Mouse (Mus musculus) cerebellum, adult 9-10 months (tissue): Measurements from ENCODE around the gene Lpar1.

ENCODE experiments used
- DNase-seq: peaks from one replicate; pipeline ENCODE4 v3.0.0; 2022

The Lpar1 gene

DNA sequence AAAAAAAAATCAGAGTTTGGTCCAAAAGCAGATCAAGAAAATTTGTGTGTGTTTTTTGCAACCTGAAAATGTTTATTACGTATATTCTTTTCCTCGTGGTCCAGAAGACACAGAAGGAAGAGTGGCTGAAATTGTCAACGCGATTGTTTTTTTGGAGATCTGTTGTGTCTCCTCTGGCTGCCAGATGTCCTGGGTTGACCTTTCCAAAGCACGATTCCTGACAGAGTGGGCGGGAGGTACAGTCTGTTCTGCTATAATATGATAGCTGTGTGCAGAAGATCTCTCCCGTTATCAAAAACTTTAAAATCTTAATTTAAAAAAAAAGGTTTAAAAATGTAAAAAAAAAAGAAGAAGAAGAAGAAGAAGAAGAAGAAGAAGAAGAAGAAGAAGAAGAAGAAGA lies 105.9 kb downstream of the Lpar1 start:
- no peak for DNase-seq

DNA sequence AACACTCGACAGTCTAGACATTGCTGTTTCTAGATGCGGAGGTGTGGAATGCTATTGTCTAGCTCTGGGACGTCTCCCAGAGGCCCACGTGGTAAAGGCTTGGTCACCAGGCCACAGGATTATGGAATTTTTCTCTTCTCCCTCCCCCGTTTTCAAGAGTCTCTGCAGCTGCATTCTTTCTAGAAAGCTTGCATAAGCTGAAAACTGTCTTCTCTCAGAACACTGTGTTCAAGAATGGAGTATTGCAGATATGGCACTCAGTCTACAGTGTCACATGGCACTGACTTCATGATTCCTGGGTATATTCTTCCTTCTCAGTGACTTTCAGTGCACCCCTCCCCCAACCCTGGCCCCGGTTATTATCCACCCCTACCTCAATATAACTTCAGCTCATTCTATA lies 107.9 kb downstream of the Lpar1 start:
- DNase-seq, result no peak

DNA sequence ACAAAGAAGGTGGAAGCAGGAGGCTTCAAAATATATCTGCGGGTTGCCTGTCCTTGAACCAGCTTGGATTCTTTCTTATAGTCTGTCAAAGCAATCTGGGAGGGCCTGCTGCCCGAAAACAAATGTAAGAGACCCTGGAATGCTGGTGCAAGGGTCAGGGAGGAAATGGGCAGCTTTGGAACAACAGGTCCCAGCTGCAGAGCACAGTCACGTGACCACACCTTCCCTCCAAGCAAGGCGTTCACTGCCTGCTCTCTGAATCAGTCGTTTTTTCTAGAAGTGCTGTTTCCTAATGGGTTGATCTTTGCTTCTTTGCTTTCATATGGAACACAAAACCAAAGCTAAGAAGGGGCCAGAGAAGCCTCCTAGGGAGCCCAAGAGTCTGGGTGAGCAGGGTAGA lies 111.4 kb downstream of the Lpar1 start:
- no peak for DNase-seq

DNA sequence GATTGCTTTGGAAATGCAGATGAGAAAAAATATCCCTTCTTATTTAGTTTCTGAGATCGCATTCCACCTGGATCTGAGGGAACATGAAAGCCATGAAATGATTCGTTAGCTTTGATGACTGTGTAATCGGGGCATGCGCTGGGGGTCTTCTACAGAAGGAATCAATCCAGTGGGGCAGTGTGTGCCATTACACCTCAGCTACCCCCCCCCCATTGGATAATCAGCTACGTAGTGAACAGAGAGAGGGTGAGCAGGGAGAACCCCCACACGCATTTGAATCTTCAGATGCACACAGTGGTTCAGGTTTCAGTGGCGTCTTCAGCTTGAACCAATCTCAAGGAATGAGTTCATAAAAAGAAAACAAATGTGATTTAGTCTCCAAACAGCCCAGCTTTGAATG lies 115.0 kb downstream of the Lpar1 start:
- DNase-seq, result no peak

DNA sequence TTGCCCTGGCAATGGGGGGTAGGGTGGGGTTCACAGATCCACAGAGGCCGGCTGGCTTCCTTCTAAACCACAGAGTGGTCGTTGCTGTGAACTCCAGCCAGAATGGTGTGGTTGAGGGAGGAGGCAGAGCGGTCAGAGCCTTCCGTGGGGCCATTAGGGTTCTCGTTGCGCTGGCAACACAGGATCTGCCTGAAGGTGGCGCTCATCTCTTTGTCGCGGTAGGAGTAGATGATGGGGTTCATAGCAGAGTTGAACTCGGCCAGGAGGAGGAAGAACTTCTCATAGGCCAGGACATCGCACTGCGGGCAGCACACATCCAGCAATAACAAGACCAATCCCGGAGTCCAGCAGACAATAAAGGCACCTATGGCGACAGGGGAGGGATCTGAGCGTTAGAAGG lies 116.4 kb downstream of the Lpar1 start:
- DNase-seq, result no peak

DNA sequence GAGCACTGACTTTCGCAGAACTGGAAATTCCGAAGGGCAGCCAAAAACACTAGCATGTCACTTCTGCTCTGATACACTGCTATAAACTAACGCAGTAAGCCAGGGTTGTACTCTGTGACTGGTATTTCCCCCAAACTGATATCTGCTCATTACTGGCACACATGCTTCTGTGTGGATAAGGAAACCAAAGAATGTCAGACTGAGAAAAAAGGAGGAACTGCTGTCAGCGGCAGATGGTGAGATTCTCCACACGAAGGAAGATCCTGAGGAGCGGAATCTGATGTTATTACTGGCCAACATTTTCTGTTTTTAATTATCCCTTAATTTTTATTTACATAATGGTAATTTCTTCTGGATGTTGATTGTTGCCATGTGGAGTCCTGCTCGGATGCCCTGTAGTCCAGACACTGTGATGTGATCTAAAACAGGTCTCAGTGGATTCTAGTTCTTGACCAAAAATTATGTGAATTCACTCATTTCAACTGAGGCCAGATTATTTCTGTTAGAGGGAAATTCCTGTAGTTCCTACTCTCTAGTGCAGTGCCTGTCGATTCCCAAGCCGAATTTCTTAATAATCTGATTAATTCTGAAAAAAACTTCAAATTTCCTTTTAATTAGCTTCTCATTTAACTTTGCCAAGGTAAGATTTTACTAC lies 130.3 kb downstream of the Lpar1 start:
- DNase-seq, result no peak

DNA sequence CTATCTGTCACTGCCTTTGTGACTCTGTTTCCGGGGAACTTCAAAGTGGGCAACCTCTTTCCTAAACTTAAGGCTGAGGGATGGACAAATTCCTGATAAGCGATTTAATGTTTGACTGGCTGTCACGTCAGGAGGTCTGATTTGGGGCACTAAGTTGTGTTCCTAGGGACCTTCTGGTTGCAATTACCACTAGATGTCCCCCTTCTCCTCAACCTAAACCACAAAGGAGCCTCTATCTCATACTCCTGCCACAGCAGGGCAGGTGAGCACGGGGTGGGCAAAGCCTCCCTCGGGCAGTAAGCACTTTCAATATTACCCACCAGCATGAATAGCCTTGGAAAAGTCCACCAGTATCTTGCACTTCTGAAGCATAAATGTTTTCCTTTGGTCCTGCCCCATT lies 134.5 kb downstream of the Lpar1 start:
- no peak for DNase-seq

DNA sequence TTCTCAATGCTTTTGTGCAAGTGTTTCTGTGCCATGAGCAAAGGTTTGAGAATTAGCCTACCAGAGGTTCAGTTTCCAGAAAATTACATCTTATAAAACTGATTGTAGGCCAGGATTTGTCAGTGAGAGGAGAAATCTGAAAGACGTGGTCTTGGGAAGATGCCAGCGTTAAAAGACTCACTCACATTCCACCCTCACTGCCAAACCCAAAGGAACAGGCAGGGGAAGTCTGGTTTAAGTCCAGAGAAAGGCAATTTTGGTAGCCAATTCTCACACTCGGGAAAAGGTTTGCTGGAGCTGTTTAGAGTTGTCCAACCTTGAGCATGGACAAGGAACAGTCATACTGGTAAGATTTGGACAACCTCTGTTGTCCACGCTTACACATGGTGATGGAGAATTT lies 136.4 kb downstream of the Lpar1 start:
- DNase-seq, result no peak

DNA sequence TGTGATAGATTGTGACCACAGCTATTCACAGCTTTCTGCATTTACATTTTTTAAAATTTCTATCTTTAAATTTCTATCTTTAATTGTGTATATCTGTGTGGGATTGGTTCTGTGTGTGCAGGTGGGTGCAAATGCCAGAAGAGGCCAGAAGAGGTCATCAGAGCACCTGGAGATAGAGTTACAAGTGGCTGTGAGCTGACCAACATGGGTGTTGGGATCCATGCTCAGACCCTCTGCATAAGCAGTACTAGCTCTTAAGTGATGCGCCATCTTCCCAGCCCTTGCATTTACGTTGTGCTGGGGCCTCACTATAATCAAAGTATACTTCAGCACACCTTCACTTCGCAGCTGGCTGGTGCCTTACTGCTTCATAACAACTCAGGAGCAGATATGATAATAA lies 138.2 kb downstream of the Lpar1 start:
- DNase-seq, result no peak

DNA sequence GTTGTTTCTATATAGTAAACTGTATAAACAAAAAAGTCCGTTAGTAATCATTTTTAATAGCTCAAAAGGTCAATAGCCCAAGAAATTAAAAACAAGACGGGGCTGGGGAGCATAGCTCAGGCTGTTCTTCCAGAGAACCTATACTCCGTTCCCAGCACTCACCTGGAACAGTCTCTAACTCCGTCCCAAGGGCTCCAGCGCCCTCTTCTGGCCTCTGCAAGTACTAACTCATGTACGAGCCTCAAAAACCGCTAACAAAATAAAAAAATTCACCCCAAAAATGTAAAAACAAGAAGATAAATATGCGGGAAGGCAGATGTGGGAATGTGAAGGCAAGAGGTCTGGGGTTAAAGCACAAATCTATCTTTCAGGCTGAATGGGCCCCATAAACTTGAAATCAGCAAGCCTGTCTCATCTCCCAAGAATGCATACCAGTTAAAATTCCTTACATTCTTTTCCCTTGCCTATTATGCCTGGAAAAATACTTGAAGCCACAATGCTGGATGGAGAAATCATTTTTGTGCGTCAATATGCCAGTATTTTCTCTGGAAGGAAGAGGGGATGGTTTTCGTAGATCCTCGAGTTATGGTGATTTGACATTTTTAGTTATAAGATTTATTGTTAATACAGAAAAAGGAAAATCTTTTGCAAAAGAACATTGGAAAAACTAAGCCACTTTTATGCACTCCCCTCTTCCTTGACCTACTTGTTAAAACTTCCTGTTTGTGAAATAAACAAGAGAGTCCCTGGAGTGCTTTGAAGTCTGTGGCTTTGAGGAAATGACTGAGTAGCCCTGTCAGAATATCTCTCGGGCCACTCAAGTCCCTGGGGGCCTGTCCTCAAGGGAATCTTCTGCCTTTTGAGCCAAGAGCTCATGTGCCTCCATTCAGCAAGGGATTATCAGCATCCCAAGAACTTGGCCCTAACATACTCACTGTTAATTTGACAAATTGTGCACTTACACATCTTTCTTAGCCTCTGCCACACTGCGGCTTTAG lies 140.2 kb downstream of the Lpar1 start:
- no peak for DNase-seq

DNA sequence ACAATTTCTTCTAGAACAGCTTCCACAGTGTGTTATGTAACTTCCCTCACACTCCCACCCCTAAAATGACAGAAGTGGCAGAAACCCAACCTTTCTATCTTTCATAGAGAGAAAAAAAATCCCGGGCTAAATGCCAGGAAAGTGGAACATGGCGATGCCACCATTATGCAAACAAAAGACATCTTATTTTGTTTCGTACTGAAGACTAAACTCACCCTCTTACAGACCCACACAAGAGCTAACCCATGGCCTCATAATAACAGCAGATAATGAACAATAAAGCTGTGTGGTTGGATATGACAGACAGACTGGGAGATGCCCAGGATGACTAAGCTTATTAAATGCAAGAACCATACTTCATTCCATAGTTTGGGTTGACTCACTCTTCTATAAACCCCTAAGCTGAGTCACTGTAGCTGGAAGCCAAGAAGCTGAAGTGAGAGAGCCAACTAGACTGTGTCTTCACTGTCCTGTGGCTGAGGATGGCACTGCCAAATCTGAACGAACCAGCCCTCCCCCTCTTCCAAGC lies 151.7 kb downstream of the Lpar1 start:
- DNase-seq, result no peak

DNA sequence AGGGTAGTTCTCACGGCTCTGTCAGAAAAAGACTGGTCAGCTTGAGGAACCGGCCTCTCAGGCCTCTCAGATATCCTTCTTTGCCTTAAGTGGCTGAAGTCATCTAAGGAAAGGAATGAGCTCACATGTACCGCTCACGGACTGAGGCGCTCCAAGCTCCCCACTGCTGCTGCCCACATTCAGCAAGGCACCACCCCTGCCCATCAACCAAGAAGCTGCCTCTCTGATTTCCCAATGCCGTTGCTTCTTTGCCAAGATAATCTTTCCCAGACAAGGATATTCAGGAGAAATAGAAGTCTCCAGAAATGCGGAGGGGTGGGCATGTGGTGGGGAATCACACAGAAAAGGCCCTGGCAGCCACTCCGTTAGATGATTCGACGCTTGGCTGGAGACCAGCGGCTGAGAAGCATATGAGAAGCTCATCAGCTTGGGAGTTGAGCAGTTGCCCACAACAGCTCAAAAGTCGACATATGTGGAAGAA lies 152.8 kb downstream of the Lpar1 start:
- no peak for DNase-seq
